Mouse (Mus musculus): Measurements from ENCODE around the gene Ergic2.
"Not testable (repeated sequence)": the region's sequence is repeated elsewhere in the genome, so short reads cannot be mapped to it uniquely, and the experiment has no call there.

Gene Ergic2

DNA sequence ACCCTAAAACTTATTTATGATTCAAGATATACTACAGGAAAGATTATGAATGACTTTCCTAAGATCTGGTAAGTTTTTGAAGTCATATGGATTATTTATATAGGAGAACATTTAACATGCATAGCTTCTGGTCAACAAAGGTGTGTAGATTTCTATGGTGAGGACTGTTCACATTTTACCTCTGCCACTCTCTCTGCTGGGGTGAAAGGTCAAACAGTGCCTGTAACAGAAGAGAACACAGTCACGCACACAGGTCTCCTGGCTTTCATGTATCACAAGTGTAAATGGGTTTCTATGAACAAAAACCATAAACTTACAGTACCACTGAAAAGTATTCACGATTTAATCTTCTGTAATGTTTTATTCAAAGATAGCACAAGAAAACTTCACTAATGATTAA, 13.0 kb downstream of the Ergic2 start:
- no peak for TF ChIP-seq POU5F1 (IDR thresholded peaks at IDR 0.05; ENCODE audit: borderline replicate concordance, low read length)
- no peak for TF ChIP-seq NANOG (IDR thresholded peaks at IDR 0.05; ENCODE audit: borderline replicate concordance, low read length)
- no peak for TF ChIP-seq CTCF (conservative IDR thresholded peaks at IDR 0.05; ENCODE audit: low read length)
- Histone ChIP-seq H3K4me3 (replicated peaks; ENCODE audit: low read length) (no peak overlapping the region), H3K27me3 (ENCODE audit: insufficient read depth, low read length) (no peaks in the 10 kb centered on the region), H3K36me3 (ENCODE audit: insufficient read depth, low read length) (peaks cover 90% of the 10 kb centered on the region), H3K4me1 (replicated peaks; ENCODE audit: low read depth, low read length) (no peaks in the 10 kb centered on the region), H3K9me3 (ENCODE audit: low read length) (no peaks in the 10 kb centered on the region)

DNA sequence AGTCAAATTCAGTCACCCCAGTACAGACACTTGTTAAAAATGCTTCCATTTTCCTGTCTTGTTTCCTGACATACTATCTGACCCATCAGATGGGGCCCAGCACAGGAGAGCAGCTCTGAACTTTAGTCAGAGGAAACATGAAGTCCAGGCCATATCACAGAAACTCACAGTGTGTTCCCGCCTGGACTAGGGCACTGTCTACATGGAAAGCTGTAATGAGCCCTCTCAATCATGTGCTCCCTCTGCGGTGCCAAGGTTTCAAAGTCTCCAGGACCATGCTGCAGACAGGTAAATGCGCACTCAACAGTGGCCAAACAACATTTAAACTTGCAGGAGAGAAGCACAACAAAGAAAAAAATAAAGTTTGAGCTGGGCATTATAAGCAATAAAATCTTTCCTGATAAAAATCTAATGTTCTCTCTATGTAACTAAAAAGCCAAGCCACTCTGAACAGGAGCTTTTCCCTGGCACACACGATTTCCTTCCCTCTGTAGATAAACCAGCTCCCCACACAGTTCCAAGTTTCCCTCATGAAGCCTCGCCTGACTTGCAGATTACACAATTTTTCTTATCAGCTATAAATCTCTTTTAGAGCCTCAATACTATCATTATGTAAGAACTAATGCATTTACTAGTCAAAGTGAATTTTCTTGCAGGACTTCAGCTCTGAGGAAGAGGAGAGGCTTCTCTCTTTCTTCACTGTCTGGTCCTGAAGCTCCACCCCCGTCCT, 18.0 kb downstream of the Ergic2 start:
- Histone ChIP-seq H3K36me3 (ENCODE audit: insufficient read depth, low read length) (peaks cover 85% of the 10 kb centered on the region), H3K4me3 (replicated peaks; ENCODE audit: low read length) (no peak overlapping the region)
- TF ChIP-seq NANOG (IDR thresholded peaks at IDR 0.05; ENCODE audit: borderline replicate concordance, low read length), result no peak
- TF ChIP-seq CTCF (conservative IDR thresholded peaks at IDR 0.05; ENCODE audit: low read length), result no peak
- no peak for TF ChIP-seq POU5F1 (IDR thresholded peaks at IDR 0.05; ENCODE audit: borderline replicate concordance, low read length)

DNA sequence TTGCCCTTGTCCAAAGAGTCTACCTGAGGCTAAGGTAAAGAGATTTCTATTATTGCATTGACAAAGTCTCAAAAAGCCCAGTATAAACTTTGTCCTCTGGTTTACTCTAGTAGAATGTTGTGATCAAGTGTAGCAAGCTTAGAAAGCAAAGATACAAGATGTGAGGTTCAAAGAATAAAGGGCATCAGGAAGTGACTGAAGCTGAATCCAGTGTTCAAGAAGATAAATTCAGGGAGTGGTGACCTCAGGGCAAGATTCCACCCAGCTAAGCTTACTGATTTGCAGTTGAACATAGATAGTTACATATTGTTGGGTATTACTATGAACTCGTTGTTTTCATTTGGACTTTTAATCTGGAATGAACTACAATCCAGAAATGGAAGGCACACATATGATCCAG, 26.5 kb downstream of the Ergic2 start:
- TF ChIP-seq NANOG (IDR thresholded peaks at IDR 0.05; ENCODE audit: borderline replicate concordance, low read length) (no peak), POU5F1 (IDR thresholded peaks at IDR 0.05; ENCODE audit: borderline replicate concordance, low read length) (no peak), CTCF (conservative IDR thresholded peaks at IDR 0.05; ENCODE audit: low read length) (no peak)
- no peaks in the 10 kb centered on the region for H3K9me3 ChIP-seq (ENCODE audit: low read length)
- no peaks in the 10 kb centered on the region for H3K27me3 ChIP-seq (ENCODE audit: insufficient read depth, low read length)
- H3K4me3 ChIP-seq (replicated peaks; ENCODE audit: low read length), result no peak overlapping the region
- H3K36me3 ChIP-seq (ENCODE audit: insufficient read depth, low read length), result peaks cover 90% of the 10 kb centered on the region
- H3K4me1 ChIP-seq (replicated peaks; ENCODE audit: low read depth, low read length), result no peaks in the 10 kb centered on the region

More for the DNA sequence above, 18.0 kb downstream of the Ergic2 start:
- no peaks in the 10 kb centered on the region for H3K9me3 ChIP-seq (ENCODE audit: low read length)
- H3K27me3 ChIP-seq (ENCODE audit: insufficient read depth, low read length), result no peaks in the 10 kb centered on the region
- H3K4me1 ChIP-seq (replicated peaks; ENCODE audit: low read depth, low read length), result no peaks in the 10 kb centered on the region

- Histone ChIP-seq H3K9me3 (ENCODE audit: low read length) (peaks cover 26% of the 10 kb centered on the region), H3K27me3 (ENCODE audit: insufficient read depth, low read length) (no peaks in the 10 kb centered on the region), H3K4me1 (replicated peaks; ENCODE audit: low read depth, low read length) (no peaks in the 10 kb centered on the region), H3K36me3 (ENCODE audit: insufficient read depth, low read length) (no peaks in the 10 kb centered on the region), H3K4me3 (replicated peaks; ENCODE audit: low read length) (no peak overlapping the region)
- no peak for TF ChIP-seq NANOG (IDR thresholded peaks at IDR 0.05; ENCODE audit: borderline replicate concordance, low read length)
- no peak for TF ChIP-seq CTCF (conservative IDR thresholded peaks at IDR 0.05; ENCODE audit: low read length)
- no peak for TF ChIP-seq POU5F1 (IDR thresholded peaks at IDR 0.05; ENCODE audit: borderline replicate concordance, low read length)
Observed at GRCm38 (mm10) chr6:148172904-148173303, 39.3 kb downstream of the Ergic2 start.

DNA sequence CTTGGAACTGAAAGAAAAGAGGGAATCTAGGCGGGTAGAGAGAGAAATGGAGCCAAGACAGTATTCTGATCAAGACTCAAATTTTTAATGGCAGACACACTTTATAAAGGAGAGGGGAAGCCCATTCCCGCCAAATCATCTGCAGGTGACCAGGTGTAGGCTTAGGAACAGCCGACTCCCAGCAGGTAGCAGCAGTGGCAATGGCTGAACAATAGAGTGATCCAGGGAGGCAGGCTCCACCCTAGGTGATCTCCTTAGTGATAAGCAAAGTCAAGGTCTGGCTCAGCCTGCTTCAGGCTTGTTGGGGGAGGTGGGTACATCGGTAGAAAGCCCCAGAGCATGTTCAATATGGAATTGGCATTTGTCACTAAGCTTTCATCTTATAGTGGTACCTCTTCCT, 59.9 kb downstream of the Ergic2 start:
- H3K4me1 ChIP-seq (replicated peaks; ENCODE audit: low read depth, low read length), result peaks cover 10% of the 10 kb centered on the region; the same call in 1 of the 2 replicates
- not testable (repeated sequence) for H3K36me3 ChIP-seq (ENCODE audit: insufficient read depth, low read length); H3K27me3 ChIP-seq (ENCODE audit: insufficient read depth, low read length); H3K4me3 ChIP-seq (replicated peaks; ENCODE audit: low read length)
- H3K9me3 ChIP-seq (ENCODE audit: low read length), result peaks cover 26% of the 10 kb centered on the region
- 0 out of 2 replicates have a peak, but pooled peaks have one; percentile 16 for TF ChIP-seq NANOG (IDR thresholded peaks at IDR 0.05; ENCODE audit: borderline replicate concordance, low read length)

DNA sequence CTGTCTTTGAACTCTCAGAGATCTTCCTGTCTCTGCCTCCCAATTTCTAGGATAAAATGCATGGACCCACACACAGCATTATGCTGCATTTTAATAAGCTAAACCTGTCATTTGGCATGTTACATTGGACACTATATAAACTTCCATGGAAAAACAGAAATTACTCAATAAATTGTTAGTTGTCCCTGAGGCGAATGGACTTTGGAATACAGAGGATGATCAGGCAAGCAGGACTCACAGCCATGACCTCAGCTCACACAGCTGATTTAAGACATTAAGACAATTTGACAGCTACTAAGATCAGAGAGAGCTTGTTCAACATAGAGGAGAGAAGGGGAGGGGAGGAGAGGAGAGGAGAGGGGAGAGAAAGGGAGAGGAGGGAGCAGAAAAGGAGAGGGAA, 69.8 kb downstream of the Ergic2 start:
- Histone ChIP-seq H3K36me3 (ENCODE audit: insufficient read depth, low read length) (no peaks in the 10 kb centered on the region), H3K9me3 (ENCODE audit: low read length) (peaks cover 12% of the 10 kb centered on the region), H3K4me1 (replicated peaks; ENCODE audit: low read depth, low read length) (no peaks in the 10 kb centered on the region), H3K27me3 (ENCODE audit: insufficient read depth, low read length) (peaks cover 4% of the 10 kb centered on the region; the same call in 1 of the 2 replicates), H3K4me3 (replicated peaks; ENCODE audit: low read length) (no peak overlapping the region)
- no peak for TF ChIP-seq CTCF (conservative IDR thresholded peaks at IDR 0.05; ENCODE audit: low read length)
- TF ChIP-seq POU5F1 (IDR thresholded peaks at IDR 0.05; ENCODE audit: borderline replicate concordance, low read length), result no peak
- TF ChIP-seq NANOG (IDR thresholded peaks at IDR 0.05; ENCODE audit: borderline replicate concordance, low read length), result no peak

DNA sequence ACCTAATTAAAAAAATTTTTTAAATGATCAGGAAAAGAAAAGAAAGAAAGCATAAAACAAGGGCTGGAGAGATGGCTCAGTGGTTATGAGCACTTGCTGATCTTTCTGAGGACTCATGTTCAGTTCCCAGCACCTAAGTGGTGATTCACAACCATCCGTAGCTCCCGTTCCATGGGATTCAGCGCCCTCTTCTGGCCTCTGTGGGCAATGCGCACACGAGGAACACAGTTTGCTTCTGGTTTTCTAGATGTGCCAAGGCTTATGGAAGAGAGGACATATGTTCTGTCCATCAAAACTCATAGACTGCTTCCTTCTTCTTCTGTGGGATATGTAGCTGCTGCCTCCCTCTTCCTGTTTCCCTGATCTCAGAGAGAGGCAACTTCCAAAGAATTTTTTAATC, 70.3 kb downstream of the Ergic2 start:
- Histone ChIP-seq H3K27me3 (ENCODE audit: insufficient read depth, low read length) (peaks cover 4% of the 10 kb centered on the region; the same call in 1 of the 2 replicates), H3K36me3 (ENCODE audit: insufficient read depth, low read length) (no peaks in the 10 kb centered on the region), H3K4me1 (replicated peaks; ENCODE audit: low read depth, low read length) (no peaks in the 10 kb centered on the region), H3K9me3 (ENCODE audit: low read length) (peaks cover 7% of the 10 kb centered on the region), H3K4me3 (replicated peaks; ENCODE audit: low read length) (no peak overlapping the region)
- no peak for TF ChIP-seq NANOG (IDR thresholded peaks at IDR 0.05; ENCODE audit: borderline replicate concordance, low read length)
- peak; percentile 52 for TF ChIP-seq CTCF (conservative IDR thresholded peaks at IDR 0.05; ENCODE audit: low read length)

DNA sequence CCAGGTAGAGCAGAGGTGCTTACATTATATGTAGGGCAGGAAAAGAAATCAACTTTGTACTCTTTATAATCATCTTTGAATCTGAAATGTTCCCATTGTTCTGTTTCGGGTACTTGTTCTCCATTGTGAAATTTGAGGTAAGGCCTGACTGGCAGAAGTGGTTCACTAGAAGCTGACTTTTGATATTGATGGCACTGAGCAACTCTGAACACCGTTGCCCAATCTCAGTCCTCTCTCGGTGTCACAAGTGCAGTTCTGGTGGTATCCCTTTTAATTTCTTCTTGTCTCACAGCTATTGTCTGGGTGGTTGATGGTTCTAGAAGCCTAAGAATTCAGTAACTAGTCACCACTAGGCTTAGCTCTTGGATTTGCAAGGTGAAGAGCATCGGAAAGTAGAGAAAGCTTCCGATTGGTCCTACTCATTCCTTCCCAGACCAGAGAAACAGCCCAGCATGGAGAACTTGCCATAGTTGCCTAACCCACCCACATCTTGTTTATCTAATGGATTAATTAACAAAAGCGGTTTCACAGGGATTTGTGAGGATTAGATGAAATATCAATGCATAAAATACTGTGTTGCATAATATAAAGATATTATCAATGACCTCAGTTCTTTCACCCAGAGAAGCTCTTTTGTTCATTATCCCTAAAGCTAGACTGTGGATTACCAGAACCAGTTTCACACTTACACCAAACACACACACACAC, 72.7 kb downstream of the Ergic2 start:
- Histone ChIP-seq H3K36me3 (ENCODE audit: insufficient read depth, low read length) (no peaks in the 10 kb centered on the region), H3K27me3 (ENCODE audit: insufficient read depth, low read length) (peaks cover 4% of the 10 kb centered on the region; the same call in 1 of the 2 replicates), H3K9me3 (ENCODE audit: low read length) (peaks cover 4% of the 10 kb centered on the region), H3K4me1 (replicated peaks; ENCODE audit: low read depth, low read length) (no peaks in the 10 kb centered on the region), H3K4me3 (replicated peaks; ENCODE audit: low read length) (no peak overlapping the region)
- TF ChIP-seq POU5F1 (IDR thresholded peaks at IDR 0.05; ENCODE audit: borderline replicate concordance, low read length) (no peak), CTCF (conservative IDR thresholded peaks at IDR 0.05; ENCODE audit: low read length) (no peak), NANOG (IDR thresholded peaks at IDR 0.05; ENCODE audit: borderline replicate concordance, low read length) (no peak)

All from E14TG2a.4 (cell line).